Mouse (Mus musculus) gastrocnemius, adult 8-10 months (tissue): ENCODE measurements around the gene Bmp7. TPM values are rescaled to one million over a fixed set of nuclear protein-coding genes. Genes with fewer than 3 reads are reported as not detected.

Experiments used
- DNase-seq, 2 experiments: peaks; one replicate each; pipeline ENCODE4 v3.0.0; 2022; ENCODE audit warnings: low spot score in 2 of 2
- total RNA-seq, 4 experiments: library from RNA; stranded (reverse); gene quantifications; 2 replicates each; pipeline ENCODE4 v1.2.4; 2022

The Bmp7 gene
- total RNA-seq, 4 experiments from 2014 or later = 0.10 to 1.4 (median 0.25) TPM

DNA sequence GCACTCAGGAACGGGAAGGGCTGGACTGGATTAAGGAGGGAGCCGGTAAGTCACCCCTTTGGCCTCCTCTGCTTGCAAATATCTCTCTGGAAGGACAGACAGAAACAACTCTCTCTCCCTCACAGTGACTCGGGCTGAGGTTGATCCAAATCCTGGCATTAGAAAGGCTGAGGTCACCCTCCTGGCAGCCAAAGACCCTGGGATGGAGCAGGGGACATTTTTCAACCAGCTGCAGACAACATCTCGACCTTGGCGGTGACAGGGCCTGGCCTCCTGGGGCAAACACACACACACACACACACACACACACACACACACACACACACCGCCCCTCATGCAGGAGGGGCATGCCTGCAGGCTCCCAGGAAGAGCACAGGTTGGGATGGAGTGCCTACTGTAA, 29.0 kb downstream of the Bmp7 start:
- DNase-seq = peak in 1 of 2 experiments; percentile 8

GRCm38 (mm10) chr2:172909463-172909862, 30.7 kb downstream of the Bmp7 start:
- no peak for DNase-seq

DNA sequence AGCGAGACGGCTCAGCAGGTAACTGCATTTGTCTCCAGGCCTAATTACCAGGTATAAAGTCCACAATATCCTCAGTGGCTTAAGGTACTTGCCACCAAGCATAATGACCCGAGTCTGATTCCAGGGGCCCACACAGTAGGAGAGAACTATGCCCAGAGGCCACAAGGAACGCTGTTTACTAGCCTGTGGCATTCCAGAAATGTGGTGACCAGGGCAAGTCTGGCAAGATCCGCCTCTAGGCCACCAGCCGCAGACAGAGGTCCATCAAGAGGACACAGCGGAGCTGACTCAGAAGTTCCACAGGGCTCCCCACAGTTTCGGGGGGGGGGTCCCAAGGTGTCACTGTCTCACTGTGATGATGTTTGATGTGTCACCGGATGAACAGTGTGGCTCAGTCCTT, 34.0 kb downstream of the Bmp7 start:
- no peak for DNase-seq

- DNase-seq = no peak
These were observed 35.1 kb downstream of the Bmp7 start for GRCm38 (mm10) chr2:172905057-172905456.

GRCm38 (mm10) chr2:172904614-172905013, 35.5 kb downstream of the Bmp7 start:
- DNase-seq = no peak

- DNase-seq = no peak
These were observed 36.6 kb downstream of the Bmp7 start for GRCm38 (mm10) chr2:172903523-172903922.

DNA sequence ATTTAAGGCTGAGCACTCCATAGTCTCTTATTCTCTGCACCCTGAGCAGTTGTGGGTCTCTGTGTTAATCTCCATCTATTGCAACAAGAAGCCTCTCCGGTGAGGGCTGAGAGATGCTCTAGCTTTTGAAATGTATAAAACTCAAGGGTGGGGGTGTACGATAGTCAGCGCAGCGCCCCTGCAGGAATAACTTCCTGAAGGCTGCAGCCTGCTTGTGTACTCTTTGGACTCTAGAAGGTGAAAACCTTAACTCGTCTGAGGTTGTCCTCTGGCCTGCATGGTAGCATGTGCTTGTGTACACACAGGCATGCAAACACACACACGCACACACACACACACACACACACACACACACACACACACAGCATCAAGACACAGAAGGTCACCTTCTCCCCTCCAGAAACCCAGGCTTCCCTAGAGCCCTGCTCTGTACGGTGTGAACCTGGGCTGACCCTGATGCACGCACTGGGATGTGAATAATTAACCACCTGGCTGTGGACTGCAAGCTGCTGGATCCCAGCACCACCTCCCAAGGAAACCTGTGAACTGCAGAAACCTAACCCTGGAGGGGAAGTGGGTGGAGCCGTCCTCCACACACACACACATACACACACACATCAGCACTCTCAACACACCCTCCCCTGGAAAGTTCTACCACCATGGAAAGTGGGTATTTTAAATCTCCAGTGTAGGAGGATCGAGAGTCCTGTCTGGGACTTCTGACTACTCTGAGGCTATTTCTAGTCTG, 39.0 kb downstream of the Bmp7 start:
- no peak for DNase-seq

GRCm38 (mm10) chr2:172889756-172890443, 50.2 kb downstream of the Bmp7 start:
- no peak for DNase-seq

DNA sequence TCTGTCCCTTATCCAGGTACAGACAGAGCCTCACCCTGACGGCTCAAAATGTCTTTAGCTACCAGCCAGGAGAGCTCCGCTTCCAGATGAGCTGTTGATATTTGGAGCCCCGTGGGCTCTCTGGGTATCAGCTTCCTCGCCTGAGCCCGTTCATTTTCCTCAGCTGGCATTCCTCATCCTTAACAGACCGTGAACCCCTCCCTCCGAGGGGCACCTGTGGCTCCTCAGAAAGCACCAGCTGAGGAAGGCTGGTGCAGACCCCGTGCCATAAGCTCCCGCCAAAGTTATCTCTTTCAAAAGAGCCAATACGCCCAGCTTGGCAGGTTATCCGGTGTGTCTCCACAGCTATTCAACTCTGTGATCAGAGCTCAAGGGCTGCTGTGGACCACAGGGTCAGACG, 50.9 kb downstream of the Bmp7 start:
- DNase-seq = no peak

DNA sequence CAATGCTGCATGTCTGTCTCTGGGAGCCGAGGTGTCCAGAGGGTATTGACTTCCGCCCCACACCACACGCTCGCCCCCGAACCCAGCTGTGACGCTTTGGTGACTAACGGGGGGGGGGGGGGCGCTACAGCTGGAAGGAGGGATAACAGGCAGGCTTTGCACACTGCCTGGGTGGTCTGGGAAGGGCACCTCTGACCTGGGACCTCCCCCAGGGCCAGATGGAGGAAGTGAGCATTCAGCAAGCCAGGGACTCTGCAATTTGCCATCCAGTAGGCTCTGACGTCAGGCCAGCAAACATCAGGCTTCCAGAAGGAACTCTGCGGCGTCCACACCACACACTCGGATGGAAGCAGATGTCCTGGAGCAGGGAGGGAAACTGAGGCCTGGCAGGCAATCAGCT, 52.0 kb downstream of the Bmp7 start:
- no peak for DNase-seq

GRCm38 (mm10) chr2:172885861-172886260, 54.3 kb downstream of the Bmp7 start:
- DNase-seq = no peak

GRCm38 (mm10) chr2:172884584-172884983, 55.5 kb downstream of the Bmp7 start:
- DNase-seq = no peak

GRCm38 (mm10) chr2:172875201-172875600, 64.9 kb downstream of the Bmp7 start:
- DNase-seq = no peak

DNA sequence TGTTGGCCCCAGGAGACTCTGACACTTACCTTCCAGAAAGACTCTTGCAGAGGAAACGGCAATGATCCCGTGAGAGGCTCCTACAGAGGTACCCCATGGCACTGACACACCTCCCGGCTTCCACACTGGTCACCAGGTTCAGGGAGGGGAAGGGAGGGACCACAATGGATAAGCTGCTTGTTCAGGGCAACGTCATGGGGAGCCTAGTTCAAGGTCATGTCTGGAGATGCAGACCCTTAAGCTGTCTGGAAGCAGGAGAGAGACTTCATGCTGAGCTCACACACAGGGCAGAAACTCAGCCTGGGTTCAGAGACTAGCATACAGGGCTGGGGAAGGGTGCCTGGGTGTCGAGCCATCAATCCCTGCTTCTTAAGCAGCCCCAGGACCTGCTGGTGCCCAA, 73.8 kb downstream of the Bmp7 start:
- no peak for DNase-seq

GRCm38 (mm10) chr2:172865165-172865564, 75.0 kb downstream of the Bmp7 start:
- DNase-seq = no peak

- no peak for DNase-seq
These were observed 75.6 kb downstream of the Bmp7 start for GRCm38 (mm10) chr2:172864566-172864965.

GRCm38 (mm10) chr2:172863469-172863856, 76.7 kb downstream of the Bmp7 start:
- DNase-seq = no peak

- DNase-seq = no peak
These were observed 77.2 kb downstream of the Bmp7 start for GRCm38 (mm10) chr2:172862850-172863468.

GRCm38 (mm10) chr2:172862424-172862823, 77.7 kb downstream of the Bmp7 start:
- no peak for DNase-seq

GRCm38 (mm10) chr2:172861590-172861989, 78.5 kb downstream of the Bmp7 start:
- DNase-seq = no peak

- no peak for DNase-seq
These were observed 79.5 kb downstream of the Bmp7 start for GRCm38 (mm10) chr2:172860593-172860992.

DNA sequence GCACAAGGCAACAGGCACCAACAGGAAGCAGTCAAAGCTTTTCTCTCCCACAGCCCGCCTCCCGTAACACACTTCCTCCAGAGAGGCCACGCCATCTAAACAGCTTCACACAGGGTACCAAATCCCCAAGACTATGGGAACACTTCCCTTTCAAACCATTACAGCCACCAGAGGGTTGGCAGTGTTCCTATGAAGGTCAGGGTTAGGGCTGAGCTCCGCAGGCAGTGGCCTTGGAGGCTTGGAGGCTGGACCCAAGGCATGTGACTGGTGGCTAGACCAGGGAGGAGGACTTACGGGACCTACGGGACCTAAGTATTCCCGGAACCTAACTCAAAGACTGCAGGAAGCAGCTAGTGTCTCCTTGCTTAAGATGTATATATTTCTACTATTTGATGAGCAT, 80.0 kb downstream of the Bmp7 start:
- DNase-seq = no peak

DNA sequence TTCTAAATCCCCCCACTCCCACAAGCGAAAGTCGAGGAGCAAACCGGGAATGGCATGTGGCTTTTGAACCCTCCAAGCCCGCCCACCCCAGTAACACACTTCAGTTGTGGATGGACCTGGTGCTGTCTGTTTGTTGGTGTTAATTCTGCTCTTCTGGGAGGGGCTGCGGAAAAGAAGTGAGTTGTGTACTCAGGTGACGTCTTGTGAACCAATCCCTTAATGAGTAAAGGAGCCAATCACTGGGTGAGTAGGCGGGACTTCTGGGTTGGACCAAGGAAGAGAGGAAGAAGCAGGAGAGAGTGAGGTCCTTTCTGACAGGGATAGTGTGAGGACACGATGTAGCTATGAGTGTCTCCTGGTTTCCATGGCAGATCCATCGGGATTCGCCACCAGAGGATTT, 83.1 kb downstream of the Bmp7 start:
- DNase-seq = no peak
